Mouse (Mus musculus) hindbrain, embryonic 15.5 days (tissue): ENCODE data around the gene Tirap. TPM values are rescaled to one million over a fixed set of nuclear protein-coding genes. Genes with fewer than 3 reads are reported as not detected.

Experiments
- ATAC-seq: fragments of 200-750 bp; cut with Nextera tagmentation; 2 replicates; pipeline ENCODE4 v1.8.0; 2017; ENCODE audit warnings: low read depth, moderate number of reproducible peaks, moderate TSS enrichment; ENCODE audit not compliant: low FRiP score
- H3K27ac ChIP-seq: fragments of 300-500 bp; sonication (generic); replicated peaks from 2 replicates; pipeline ENCODE4 v1.5.1; 2015; ENCODE audit warnings: mild to moderate bottlenecking, inconsistent platforms
- H3K27me3 ChIP-seq: fragments of 300-500 bp; sonication (generic); 2 replicates; pipeline ENCODE4 v1.6.1; 2015; ENCODE audit warnings: control low read depth, inconsistent platforms
- H3K36me3 ChIP-seq: fragments of 300-500 bp; sonication (generic); 2 replicates; pipeline ENCODE4 v1.6.1; 2015; ENCODE audit warnings: control low read depth, inconsistent platforms
- H3K4me1 ChIP-seq: fragments of 300-500 bp; sonication (generic); replicated peaks from 2 replicates; pipeline ENCODE4 v1.6.1; 2015; ENCODE audit warnings: control low read depth, inconsistent platforms
- H3K4me2 ChIP-seq: fragments of 300-500 bp; sonication (generic); 2 replicates; pipeline ENCODE4 v1.6.1; 2015; ENCODE audit warnings: moderate library complexity, mild to moderate bottlenecking, inconsistent platforms
- H3K4me3 ChIP-seq: fragments of 300-500 bp; sonication (generic); 2 replicates; pipeline ENCODE4 v1.5.1; 2015; ENCODE audit warnings: mild to moderate bottlenecking, inconsistent platforms
- H3K9ac ChIP-seq: fragments of 300-500 bp; sonication (generic); 2 replicates; pipeline ENCODE4 v1.6.1; 2015; ENCODE audit warnings: inconsistent platforms
- H3K9me3 ChIP-seq: fragments of 300-500 bp; sonication (generic); 2 replicates; pipeline ENCODE4 v1.6.1; 2016; ENCODE audit warnings: control low read depth, inconsistent platforms
- WGBS: fragments of 180-500 bp; shearing (Covaris S2); methylation state at CpG from one replicate; pipeline ENCODE4 v1.1.7; 2015; 5-methylcytosine and 5-hydroxymethylcytosine counted together
- polyA plus RNA-seq: library from polyadenylated mRNA; unstranded; fragments of >200 nt; fragmentation: Nextera tagmentation; extraction: Ambion mirVana; gene quantifications from 2 replicates; pipeline ENCODE4 v1.2.1, GENCODE M21; 2015

Gene Tirap
- polyA plus RNA-seq, 1 experiment from 2014 or later, result 5.9 TPM

GRCm38 (mm10) chr9:35210542-35211474, 10.7 kb upstream of the Tirap start, which contains the start of gene Foxred1:
Gene Foxred1 (minus strand): TSS chr9:35211055.
- Histone ChIP-seq H3K4me3 (peak within 1 kb of the TSS; percentile 93), H3K4me1 (peaks cover 18% of the 10 kb centered on the region), H3K27ac (peak within 1 kb of the TSS; percentile 97), H3K9ac (peak within 1 kb of the TSS; percentile 87), H3K9me3 (no peaks in the 10 kb centered on the region), H3K27me3 (no peaks in the 10 kb centered on the region), H3K36me3 (peaks cover 56% of the 10 kb centered on the region), H3K4me2 (peak within 1 kb of the TSS; percentile 89)
- WGBS, result 1% methylated on average over 70 of the region's 72 CpGs
- peak; percentile 100 for ATAC-seq

DNA sequence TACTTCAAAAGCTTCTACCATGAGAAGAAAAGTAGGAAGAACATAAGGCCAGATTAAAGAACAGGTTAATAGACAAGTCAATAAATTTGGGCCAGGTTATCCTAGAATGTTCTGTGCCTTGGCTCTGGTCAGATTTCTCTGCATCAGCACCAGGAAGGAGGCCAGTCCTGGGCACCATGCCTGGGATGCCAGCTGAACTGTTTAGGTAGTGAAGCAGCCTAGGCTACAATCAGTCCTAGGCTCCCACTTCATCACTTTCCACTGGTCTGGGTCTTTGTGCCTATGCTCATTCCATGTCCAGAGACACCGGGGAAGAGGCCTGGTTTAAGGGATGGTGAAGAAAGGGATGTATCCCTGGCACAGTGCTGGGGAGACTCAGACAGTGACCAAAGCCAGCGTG, 4.3 kb upstream of the Tirap start:
- 98% methylated on average over 2 of the region's 2 CpGs for WGBS
- Histone ChIP-seq H3K4me2 (no peak overlapping the region), H3K36me3 (peaks cover 40% of the 10 kb centered on the region), H3K27ac (no peak overlapping the region), H3K4me3 (no peak overlapping the region), H3K4me1 (peaks cover 13% of the 10 kb centered on the region), H3K9ac (no peak overlapping the region), H3K9me3 (no peaks in the 10 kb centered on the region), H3K27me3 (no peaks in the 10 kb centered on the region)
- ATAC-seq, result no peak

GRCm38 (mm10) chr9:35203536-35203935, 3.4 kb upstream of the Tirap start:
- H3K27me3 ChIP-seq, result no peaks in the 10 kb centered on the region
- no peak overlapping the region for H3K4me3 ChIP-seq
- ATAC-seq, result no peak
- H3K4me1 ChIP-seq, result peaks cover 17% of the 10 kb centered on the region
- H3K27ac ChIP-seq, result no peak overlapping the region
- 72% methylated on average over 3 of the region's 3 CpGs for WGBS
- H3K9me3 ChIP-seq, result no peaks in the 10 kb centered on the region
- H3K4me2 ChIP-seq, result no peak overlapping the region
- peaks cover 38% of the 10 kb centered on the region for H3K36me3 ChIP-seq
- H3K9ac ChIP-seq, result no peak overlapping the region

GRCm38 (mm10) chr9:35200529-35201060, 504 bp upstream of the Tirap start:
- Histone ChIP-seq H3K4me1 (peaks cover 17% of the 10 kb centered on the region), H3K27me3 (no peaks in the 10 kb centered on the region), H3K9me3 (no peaks in the 10 kb centered on the region), H3K4me2 (peak overlapping the region; percentile 73), H3K4me3 (peak overlapping the region; percentile 47), H3K9ac (no peak overlapping the region), H3K27ac (no peak overlapping the region), H3K36me3 (peaks cover 13% of the 10 kb centered on the region)
- no peak for ATAC-seq
- 56% methylated on average over 9 of the region's 9 CpGs for WGBS

DNA sequence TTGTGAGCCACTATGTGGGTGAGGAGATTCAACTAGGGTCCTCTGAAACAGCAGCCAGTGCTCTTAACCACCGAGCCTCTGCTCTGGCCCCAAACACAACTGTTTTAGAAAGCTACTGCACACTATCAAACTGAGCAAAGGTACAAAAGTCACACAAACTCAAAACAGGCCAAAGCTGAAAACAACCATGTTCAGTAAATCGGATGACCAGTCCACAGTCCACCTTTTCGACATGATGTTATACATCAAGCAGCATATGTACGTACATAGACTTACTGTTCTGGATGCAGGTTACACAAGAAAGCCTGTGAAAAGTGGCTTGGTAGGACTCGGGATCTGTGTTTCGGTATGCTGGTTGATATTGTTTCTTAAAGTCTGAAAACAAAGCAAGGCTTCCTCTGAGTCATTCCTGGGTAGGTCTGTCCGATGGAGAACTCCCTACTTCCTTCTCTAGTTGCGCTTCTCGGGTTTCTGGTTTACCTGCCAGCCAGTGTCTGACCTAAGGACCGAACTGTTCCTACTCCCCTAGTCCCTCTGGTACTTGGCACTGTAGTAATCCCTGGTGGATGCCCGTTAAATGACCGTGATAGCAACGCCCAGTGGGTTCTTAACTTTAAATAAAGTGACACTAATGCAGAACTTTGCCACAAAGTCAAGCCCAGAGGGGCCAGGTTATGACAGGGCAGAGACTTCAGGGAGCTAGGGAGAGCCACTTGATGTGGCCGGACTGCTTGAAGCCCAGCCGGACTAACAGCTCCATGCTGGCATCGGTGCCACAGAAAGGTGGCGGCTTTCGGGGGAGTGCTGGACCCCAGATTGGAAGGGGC, 933 bp downstream of the Tirap start:
- ATAC-seq, result peak; percentile 73; the same call in 1 of the 2 replicates
- peak overlapping the region; percentile 73 for H3K4me2 ChIP-seq

DNA sequence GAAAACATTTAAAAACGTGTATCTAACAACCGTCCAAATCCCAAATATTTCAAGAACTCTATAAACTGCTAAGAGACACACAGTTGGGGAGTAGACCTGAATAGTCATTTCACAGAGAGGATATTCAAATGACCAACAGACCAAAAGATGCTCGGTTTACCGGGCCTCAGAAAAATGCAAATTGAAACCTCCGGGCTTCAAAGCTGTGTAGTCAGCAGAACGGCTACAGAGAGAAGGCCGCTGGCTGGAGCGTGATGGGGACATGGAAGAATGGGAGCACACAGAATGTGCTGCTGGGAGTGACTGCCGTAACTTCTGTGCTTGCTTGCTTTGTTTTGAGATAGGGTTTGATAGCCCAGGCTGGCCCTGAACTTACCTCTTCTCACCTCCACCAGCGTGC, 1.7 kb downstream of the Tirap start:
- no peaks in the 10 kb centered on the region for H3K27me3 ChIP-seq
- no peaks in the 10 kb centered on the region for H3K9me3 ChIP-seq
- no peak overlapping the region for H3K4me2 ChIP-seq
- peaks cover 17% of the 10 kb centered on the region for H3K4me1 ChIP-seq
- no peak overlapping the region for H3K27ac ChIP-seq
- H3K36me3 ChIP-seq, result no peaks in the 10 kb centered on the region
- 69% methylated on average over 10 of the region's 10 CpGs for WGBS
- no peak for ATAC-seq
- no peak overlapping the region for H3K9ac ChIP-seq
- no peak overlapping the region for H3K4me3 ChIP-seq

More for the DNA sequence above, 933 bp downstream of the Tirap start:
- H3K4me1 ChIP-seq, result peaks cover 17% of the 10 kb centered on the region
- H3K36me3 ChIP-seq, result no peaks in the 10 kb centered on the region
- no peak overlapping the region for H3K27ac ChIP-seq
- H3K9me3 ChIP-seq, result no peaks in the 10 kb centered on the region
- H3K4me3 ChIP-seq, result peak overlapping the region; percentile 47
- no peaks in the 10 kb centered on the region for H3K27me3 ChIP-seq
- WGBS, result 25% methylated on average over 18 of the region's 18 CpGs
- H3K9ac ChIP-seq, result peak overlapping the region; percentile 48

- H3K9me3 ChIP-seq, result no peaks in the 10 kb centered on the region
- H3K27ac ChIP-seq, result no peak overlapping the region
- H3K4me3 ChIP-seq, result no peak overlapping the region
- H3K27me3 ChIP-seq, result no peaks in the 10 kb centered on the region
- H3K9ac ChIP-seq, result no peak overlapping the region
- no peak for ATAC-seq
- no peak overlapping the region for H3K4me2 ChIP-seq
- H3K4me1 ChIP-seq, result peaks cover 21% of the 10 kb centered on the region
- H3K36me3 ChIP-seq, result no peaks in the 10 kb centered on the region
- WGBS, result 95% methylated on average over 3 of the region's 3 CpGs
Observed at GRCm38 (mm10) chr9:35197625-35198024, 2.5 kb downstream of the Tirap start.

DNA sequence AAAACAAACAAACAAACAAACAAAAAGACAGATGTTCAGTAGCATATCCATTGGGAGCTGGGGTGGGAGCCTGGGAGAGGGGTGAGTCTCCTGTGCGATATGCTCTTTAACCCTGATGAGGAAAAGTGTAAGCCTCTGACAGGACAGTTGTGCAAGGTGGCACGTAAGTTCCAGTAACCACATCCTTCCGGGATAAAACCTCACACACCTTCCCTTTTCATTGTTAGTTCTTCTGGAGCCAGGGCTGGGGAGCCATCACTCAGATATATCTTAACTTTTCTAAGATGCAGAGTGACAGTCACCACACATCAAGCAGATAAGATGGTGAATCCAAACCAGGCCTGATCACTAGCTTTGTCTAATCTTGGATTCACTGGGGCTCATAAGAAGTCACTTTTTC, 6.0 kb downstream of the Tirap start:
- Histone ChIP-seq H3K27me3 (no peaks in the 10 kb centered on the region), H3K4me2 (no peak overlapping the region), H3K27ac (no peak overlapping the region), H3K9me3 (no peaks in the 10 kb centered on the region), H3K4me3 (no peak overlapping the region), H3K9ac (no peak overlapping the region), H3K36me3 (no peaks in the 10 kb centered on the region), H3K4me1 (peaks cover 7% of the 10 kb centered on the region; the same call in 1 of the 2 replicates)
- 97% methylated on average over 3 of the region's 3 CpGs for WGBS
- ATAC-seq, result no peak

GRCm38 (mm10) chr9:35192983-35193542, 7.0 kb downstream of the Tirap start:
- H3K36me3 ChIP-seq, result no peaks in the 10 kb centered on the region
- 72% methylated on average over 11 of the region's 11 CpGs for WGBS
- no peak overlapping the region for H3K9ac ChIP-seq
- H3K4me3 ChIP-seq, result no peak overlapping the region
- no peaks in the 10 kb centered on the region for H3K27me3 ChIP-seq
- peaks cover 12% of the 10 kb centered on the region; the same call in 1 of the 2 replicates for H3K4me1 ChIP-seq
- ATAC-seq, result no peak
- H3K9me3 ChIP-seq, result no peaks in the 10 kb centered on the region
- no peak overlapping the region for H3K4me2 ChIP-seq
- no peak overlapping the region for H3K27ac ChIP-seq

GRCm38 (mm10) chr9:35188700-35189099, 11.4 kb downstream of the Tirap start:
- 53% methylated on average over 22 of the region's 22 CpGs for WGBS
- peak overlapping the region; percentile 42; the same call in 1 of the 2 replicates for H3K27ac ChIP-seq
- peak; percentile 65; the same call in 1 of the 2 replicates for ATAC-seq
- no peaks in the 10 kb centered on the region for H3K9me3 ChIP-seq
- no peaks in the 10 kb centered on the region for H3K27me3 ChIP-seq
- H3K9ac ChIP-seq, result no peak overlapping the region
- H3K4me1 ChIP-seq, result peaks cover 12% of the 10 kb centered on the region; the same call in 1 of the 2 replicates
- no peaks in the 10 kb centered on the region for H3K36me3 ChIP-seq
- H3K4me2 ChIP-seq, result peak overlapping the region; percentile 28
- no peak overlapping the region for H3K4me3 ChIP-seq

DNA sequence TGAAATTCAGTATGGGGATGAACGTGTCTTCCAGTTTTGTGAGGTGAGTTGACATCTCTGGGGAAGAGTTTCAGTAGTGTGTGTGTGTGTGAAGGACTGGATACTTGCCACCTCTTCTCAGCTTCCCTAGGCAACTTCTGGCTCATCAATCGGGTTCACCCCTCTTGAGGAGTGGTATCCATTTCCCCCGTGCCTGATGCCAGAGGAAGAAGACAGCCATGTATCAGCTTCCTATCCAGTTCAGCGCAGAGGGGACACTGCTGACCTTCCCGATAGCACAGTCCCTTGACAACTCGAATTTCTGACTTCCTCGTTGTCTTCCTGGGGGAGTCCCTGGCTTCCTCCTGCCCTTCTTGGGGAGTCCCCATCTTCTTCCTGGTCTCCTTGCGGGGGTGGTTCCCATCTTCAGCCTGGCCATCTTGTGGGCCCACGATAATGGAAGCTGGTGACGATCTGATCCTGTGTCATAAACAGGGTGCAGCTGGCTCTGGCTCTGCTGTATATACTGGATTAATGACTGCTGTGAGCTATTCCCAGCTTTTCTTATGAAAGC, 12.7 kb downstream of the Tirap start:
- Histone ChIP-seq H3K36me3 (no peaks in the 10 kb centered on the region), H3K27ac (no peak overlapping the region), H3K4me1 (peaks cover 8% of the 10 kb centered on the region; the same call in 1 of the 2 replicates), H3K9me3 (no peaks in the 10 kb centered on the region), H3K27me3 (no peaks in the 10 kb centered on the region), H3K9ac (no peak overlapping the region), H3K4me2 (no peak overlapping the region), H3K4me3 (no peak overlapping the region)
- WGBS, result 86% methylated on average over 10 of the region's 10 CpGs
- ATAC-seq, result no peak
